Mouse (Mus musculus): ENCODE data around the gene Ranbp17.

Gene Ranbp17

DNA sequence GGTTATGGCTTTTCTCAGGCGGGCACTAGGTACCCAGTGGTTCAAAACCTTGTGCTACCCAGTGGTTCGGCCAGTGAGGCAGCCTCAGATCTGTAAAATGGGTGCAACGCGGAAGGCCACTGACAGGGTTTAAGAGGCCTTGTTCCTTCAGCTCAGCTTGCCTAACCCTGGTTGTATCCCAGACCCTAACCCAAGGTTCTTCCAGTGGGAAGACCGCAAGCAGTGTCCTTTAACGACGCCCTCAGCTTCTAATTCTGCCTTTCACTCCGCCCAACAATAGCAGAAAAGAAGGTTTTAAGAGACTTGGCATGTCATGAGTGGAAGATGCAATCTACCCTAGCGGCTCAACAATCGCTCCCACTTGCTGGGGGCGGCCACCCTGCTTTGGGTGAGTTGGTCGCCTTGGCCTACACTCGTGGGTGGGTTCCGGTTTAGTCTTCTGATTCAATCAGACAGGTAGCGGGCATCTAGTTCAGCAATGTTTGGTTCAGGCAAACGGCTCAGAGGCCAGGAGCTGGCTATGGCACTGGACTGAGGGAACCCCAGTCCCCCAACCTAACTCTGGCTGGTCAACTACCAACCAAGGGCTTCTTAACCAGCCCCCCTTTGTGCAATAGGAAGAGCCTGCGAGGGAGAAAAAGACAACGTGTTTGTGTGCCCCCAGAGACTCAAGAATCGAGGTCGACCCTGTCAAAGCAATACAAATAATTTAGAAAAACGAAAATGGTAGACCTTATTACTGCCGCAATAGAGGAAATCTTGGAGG lies 315.0 kb downstream of the Ranbp17 start:
- DNase-seq (ENCODE audit: extremely low read depth, low read depth): no peak

DNA sequence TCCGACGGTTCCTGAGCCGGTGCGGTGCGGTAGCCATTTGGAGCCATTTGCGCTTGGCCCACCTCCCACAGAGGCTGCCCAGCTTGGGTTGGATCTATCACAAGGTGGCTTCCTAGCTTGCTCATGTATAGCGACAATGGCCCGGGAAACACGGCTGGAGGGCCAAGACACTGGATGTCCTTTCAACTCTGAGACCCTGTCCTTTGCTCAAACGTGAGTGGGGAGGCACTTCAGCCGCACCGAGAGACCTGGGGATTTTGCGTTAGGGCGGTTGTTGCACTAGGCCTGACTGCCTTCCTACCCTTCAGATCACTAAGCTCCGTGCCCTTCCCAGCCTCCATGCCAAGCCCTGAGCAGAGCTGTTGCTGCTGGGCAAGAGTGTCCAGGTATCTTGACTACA lies 315.9 kb downstream of the Ranbp17 start:
- no peak for DNase-seq (ENCODE audit: extremely low read depth, low read depth)

DNA sequence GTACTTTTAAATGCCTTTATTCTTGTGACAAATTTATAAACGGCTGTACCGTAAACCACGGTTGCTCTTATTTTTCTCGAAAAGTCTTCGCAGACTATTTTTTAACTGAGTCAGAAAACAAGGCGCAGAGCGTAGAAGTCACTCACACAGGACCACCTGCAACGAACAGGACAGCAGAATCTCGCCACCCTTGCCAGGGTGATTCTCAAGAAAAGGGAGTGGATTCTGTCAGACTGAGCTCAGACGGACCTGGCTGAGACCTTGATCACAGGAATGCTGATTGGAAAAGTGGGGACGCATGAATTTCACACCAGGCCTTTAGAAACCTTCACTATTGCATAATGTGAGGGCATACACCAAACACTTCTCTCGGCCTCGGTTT lies 316.4 kb downstream of the Ranbp17 start:
- DNase-seq (ENCODE audit: extremely low read depth, low read depth): no peak

DNA sequence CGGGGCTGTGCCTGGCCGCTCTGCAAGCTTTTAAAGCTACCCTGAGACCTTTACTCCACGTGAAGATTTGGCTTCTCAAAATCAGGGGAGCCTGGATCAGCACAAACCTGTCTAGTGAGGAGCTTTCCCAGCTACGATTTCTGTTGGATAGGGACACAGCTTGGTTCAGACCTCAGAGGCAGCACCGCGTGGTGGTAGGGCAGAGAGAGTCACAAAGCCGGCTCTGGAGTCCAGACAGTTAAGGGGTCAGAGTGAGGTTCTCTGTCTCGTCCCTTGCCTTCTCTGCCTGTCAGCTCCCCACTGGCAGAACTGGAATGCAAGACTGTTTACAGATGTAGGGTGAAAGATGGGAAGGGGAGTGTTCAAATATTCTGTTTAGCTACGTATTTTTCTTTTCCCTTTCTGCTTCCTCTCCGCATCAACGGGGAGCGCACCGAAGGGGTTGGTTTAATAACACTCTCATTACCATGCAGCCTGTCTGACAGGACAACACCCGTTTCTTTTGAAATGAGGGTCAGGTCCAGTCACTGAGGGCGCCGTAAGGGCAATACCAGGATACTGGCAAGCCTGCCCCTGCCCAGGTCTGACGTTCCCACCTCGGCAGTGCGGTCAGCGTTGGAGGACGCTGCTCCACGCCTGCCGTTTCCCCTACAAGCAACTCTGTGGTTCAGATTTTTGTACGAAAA lies 317.0 kb downstream of the Ranbp17 start:
- no peak for DNase-seq (ENCODE audit: extremely low read depth, low read depth)

DNA sequence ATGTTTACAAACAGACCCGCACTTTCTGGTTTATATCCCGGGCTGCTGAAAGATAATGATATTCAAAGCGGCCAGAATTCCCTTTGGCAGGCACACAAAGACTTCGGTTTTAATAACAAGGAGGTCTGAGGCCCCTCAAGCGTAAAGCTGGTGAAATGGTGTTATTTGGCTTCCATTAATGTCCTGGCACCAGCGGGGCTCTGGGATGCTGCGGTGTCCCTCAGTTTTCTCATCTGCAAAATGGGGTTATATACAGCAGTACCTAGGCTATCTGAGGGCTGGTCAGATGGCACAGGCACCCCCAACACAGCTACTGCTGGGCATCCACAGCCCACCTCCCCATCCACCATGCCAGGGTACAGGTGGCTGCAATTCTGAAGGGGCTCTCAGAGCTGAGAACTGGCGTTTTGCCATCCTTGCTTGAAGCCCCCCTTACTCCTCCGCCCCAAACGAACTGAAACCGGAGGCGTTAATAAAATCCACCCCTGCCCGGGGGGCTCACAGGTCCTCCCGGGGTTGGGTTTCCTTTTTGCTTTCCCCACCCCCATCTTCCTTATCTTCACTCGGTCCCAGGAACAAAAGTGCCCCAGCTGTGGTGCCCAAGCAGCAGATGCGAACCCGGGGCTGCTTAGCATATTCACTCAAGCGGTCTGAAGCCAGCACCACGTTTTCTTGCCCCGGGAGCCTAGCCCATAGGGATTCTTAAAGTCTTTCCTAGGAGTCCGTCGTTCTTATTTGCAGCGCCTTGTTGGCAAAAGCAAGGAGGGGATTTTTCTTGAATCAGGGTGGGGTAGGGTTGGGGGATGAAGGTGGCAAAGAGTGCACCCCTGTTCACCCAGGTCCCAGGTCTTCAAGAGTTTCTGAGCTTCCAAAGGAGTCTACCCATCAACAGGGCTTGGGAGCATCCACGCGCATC lies 317.8 kb downstream of the Ranbp17 start:
- DNase-seq (ENCODE audit: extremely low read depth, low read depth): no peak

DNA sequence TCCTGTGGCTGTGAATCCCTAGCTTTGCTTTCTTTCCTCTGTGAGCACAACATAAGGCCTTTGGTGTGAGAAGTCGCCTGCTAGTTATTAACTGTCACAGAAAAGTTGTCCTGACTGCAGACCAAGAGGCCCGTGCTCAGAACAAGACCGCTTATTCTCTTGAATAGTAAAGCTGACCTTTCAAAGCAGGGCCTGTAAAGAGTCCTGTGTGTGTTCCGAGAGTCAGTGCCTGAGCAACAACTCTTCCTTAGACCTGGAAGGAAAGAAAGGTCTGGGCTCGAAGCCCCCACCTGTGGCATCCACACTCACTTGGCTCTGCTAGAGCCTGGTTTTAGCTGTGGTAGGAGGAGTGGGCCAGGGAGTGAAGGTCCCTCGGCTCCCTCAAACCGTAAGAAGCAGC lies 318.5 kb downstream of the Ranbp17 start:
- DNase-seq (ENCODE audit: extremely low read depth, low read depth): no peak

DNA sequence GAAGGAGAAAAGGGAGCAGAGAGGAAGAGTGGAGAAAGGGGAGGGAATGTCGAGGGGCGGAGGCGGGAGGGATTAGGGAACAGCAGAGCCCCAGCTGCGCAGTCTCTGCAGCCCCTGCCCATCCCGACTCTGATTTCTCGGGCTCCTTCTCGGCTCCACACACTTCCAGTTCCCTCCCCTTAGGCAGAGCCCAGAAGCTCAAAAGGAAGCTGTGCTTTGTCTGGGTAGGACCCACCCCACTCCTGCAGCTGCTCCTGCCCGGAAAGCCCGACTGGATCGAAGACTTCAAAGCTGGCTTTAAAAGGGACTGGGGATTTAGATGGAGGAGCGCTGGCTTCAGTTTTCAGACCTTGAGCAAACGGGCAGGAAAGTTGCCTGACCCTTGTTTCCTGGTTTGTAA lies 319.9 kb downstream of the Ranbp17 start:
- no peak for DNase-seq (ENCODE audit: extremely low read depth, low read depth)

DNA sequence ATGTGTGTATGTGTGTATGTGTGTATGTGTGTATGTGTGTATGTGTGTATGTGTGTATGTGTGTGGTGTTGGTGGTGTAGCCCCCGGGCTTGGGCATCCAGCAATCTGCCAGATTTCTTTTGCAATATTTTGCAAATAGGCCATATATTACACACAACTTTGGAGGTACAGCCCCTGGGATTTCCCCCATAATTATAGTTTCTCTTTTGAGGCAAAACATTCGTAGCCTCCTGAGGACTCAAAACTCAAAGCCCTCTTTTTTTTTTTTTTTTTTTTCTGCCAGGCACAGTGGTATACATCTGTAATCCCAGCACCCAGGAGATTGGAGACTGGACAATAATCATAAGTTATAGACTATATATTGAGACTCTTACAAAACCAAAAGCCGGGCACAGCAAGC lies 331.7 kb downstream of the Ranbp17 start:
- DNase-seq (ENCODE audit: extremely low read depth, low read depth): no peak

DNA sequence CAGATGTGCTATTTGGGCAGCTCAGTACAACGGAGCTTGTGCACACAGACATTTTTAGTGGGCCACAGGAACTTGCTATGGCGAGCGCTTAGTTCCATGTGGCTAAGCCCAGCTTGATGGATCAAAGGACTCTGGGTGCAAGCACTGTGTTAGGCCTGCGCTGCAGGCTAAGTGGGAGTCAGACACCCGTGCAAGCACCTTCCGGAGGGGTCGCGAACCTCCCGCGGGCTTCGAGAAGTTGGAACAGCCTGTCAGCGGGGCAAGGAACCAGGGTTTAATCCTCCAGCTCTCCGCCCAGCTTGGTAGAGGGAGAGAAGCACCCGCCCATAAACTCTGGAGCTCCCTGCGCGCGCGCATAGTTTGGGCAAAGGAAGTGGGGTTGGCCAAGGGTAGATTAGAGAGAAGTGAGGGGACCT lies 332.8 kb downstream of the Ranbp17 start:
- no peak for DNase-seq (ENCODE audit: extremely low read depth, low read depth)

DNA sequence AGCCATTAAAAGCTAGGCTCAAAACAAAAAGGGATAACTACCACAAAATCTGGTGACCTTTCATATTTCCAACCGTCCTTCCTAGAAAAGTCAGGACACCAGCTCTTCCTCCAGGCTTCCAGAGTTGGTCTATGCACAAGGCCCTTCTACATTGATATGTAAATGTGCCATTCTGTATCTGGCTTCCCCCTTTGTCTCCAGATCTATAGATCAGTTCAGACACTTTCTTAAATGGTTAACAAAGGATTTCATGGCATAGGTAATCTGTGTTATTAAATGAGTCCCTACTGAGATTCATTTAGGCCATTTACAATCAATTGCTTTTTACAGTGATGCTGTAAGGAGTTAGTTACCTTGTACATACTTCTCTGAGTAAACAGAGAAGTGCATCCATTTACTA lies 333.7 kb downstream of the Ranbp17 start:
- DNase-seq (ENCODE audit: extremely low read depth, low read depth): no peak

DNA sequence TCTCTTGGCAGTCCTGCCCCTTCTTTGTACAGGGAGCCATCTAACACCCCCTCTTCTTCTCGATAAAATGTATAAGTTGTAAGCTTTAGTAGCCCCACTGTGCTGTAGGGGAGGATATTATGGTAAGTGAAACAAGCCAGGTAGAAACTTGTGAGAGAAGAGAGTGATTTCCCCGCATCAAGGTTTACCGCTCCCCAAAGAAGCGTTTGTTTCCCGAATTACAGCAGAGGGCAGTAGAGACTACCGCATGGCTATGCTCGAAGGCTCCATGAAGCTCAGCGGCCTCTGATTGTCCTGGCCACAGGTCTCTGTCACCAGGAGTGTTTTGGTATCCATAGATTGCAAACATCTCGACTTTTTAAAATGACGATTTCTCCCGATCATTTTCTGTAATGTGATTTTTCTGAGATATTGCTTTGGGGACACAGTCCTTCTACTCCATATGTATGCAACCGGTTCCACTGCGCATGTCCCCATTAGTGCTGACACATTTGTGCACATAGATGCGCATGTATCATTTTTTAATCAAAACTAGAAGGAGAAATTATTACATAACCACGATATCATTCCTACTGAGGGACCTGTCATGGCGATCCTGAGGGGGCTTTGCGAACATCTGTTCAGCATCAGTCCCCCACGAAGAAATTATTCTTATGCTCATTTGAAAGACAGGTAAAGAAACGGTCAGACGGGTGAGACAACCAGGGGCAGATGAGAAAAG lies 336.9 kb downstream of the Ranbp17 start:
- DNase-seq (ENCODE audit: extremely low read depth, low read depth): no peak

DNA sequence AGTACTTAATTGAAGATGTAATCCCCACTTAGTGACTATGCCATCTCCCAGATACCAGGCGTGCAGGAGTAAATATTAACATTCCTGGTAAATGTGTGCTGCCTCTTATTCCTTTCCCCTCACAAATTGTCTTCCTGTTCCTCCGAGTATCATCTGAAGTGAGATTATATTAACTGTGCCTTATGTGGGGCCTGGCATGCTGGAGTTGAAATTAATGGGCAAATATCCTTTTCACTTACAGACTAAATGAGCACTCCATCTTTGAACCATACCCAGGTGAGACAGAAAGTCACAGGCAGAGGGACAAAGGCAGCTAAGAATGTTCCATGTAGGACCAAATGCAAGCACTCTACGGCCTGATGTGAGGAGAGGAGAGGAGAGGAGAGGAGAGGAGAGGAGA lies 337.8 kb downstream of the Ranbp17 start:
- no peak for DNase-seq (ENCODE audit: extremely low read depth, low read depth)

DNA sequence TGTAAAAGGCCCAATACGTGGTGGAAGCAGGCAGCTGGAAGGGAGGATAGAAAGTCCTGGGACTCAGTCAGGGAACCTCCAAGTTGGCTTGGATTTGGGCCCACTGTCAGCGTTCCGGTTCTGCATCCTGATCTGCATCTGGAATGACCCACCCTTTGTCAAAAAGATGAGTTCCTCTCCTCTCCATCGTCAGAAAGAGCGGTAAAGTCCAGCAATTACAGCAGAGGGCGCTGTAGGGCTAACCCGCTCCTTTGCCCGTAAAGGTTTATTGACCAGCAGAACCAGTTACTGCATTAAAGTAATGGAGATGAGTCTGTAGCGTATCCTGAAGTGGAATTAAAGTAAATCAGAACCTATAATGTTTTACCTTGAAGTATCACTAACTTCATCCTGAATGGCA lies 343.1 kb downstream of the Ranbp17 start:
- no peak for DNase-seq (ENCODE audit: extremely low read depth, low read depth)

DNA sequence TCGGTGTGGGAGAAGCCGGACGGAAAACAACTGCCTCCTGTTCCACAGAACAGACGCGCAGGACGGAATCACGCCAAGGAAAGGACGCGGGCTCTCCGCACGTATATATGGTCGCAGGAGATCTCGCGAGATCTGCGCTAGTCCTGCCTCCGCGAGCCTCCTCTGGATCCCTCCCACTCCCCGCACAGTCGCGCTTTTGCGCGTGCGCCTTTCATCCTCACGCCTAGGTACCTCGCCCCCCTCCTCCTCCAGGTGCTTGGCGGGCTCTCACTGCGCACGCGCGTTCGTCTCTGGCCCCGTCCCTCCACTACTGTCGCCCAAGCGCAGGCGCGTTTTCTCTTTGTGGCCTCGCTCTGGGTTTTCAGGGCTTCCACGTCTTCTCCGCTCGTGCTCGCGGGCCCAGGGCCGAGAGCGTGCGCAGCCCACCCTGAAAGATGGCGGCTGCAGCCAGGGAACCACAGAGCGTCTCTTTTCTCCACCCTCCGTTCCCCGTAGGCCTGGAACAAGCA lies 350.5 kb downstream of the Ranbp17 start, which contains the start of gene Npm1:
Gene Npm1 (minus strand): TSS at position 209 of the 509 bp plus-strand sequence.
- peak; percentile 91 for DNase-seq (ENCODE audit: extremely low read depth, low read depth)

DNA sequence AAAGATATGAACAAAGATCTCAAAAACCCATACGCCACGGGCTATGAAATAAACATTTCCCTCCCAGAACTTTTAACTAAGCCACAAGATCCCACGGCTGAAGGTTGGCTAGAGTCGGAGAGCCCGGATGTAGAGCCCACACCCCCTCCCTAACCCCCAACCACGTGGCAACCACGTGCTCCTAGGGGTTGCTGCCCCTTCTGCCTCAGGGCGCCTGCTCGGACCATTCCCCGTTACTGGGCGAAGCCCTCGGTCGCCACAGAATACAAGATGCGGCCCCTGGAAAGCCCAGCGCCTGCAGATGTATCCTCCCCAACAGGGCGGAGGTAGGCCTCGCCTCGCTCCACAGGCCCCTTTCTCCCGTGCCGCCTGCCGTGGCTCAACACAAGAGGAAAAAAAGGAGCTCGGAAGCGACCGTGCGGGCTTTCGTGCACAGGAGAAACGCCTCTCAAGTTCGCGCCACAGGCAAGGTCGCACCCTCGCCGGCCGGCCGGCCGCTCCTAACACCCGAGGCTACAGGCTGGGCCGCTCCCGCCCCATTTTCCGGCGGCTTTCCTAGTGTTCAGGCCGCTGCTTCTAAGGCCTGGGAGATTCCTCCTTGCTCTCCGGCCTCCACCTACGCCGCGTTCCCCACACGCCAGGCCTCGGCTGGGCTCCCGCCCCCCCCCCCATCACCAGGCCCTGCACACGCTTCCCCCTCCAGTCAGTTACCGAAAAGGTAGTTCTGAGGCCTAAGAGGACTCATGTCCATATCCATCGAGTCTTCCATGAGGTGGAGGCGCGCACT lies 351.1 kb downstream of the Ranbp17 start:
- peak; percentile 57 for DNase-seq (ENCODE audit: extremely low read depth, low read depth)
